ENCODE assay signal across 12 mouse cellular contexts in genomic region chr11:7039722-7040121, GRCm38 (mm10). TPM values are rescaled to one million over a fixed set of nuclear protein-coding genes. Genes with fewer than 3 reads are reported as not detected.
"Had no signal": no experiment of that assay in that cellular context is flagged by ENCODE, and none has a peak within 500 bp of the region (broad histone marks: within the 10 kb centered on the region; RNA-seq: fewer than 3 reads in every experiment).

No protein-coding gene starts in this region.

- DNase-seq: kidney, adult 8-10 months; kidney, postnatal 36 days; layer of hippocampus, adult 9-11 months; layer of hippocampus, postnatal 36 days; retina, postnatal 1 day; thymus, postnatal 36 days had no signal

- H3K27me3 ChIP-seq: liver, embryonic 12.5 days; midbrain, embryonic 12.5 days; neural tube, embryonic 13.5 days had no signal

- ATAC-seq: liver, embryonic 12.5 days; midbrain, embryonic 16.5 days had no signal

- H3K27ac ChIP-seq: limb, embryonic 15.5 days; liver, embryonic 12.5 days; midbrain, embryonic 12.5 days; neural tube, embryonic 13.5 days had no signal

- H3K4me3 ChIP-seq: limb, embryonic 15.5 days; liver, embryonic 12.5 days; midbrain, embryonic 12.5 days; neural tube, embryonic 13.5 days had no signal

- H3K9me3 ChIP-seq: limb, embryonic 15.5 days; liver, embryonic 12.5 days; midbrain, embryonic 12.5 days; neural tube, embryonic 13.5 days had no signal

- H3K4me2 ChIP-seq: limb, embryonic 15.5 days; liver, embryonic 12.5 days; midbrain, embryonic 12.5 days; neural tube, embryonic 13.5 days had no signal

- H3K9ac ChIP-seq: limb, embryonic 15.5 days; liver, embryonic 12.5 days; midbrain, embryonic 12.5 days; neural tube, embryonic 13.5 days had no signal

- H3K36me3 ChIP-seq: limb, embryonic 15.5 days; liver, embryonic 12.5 days; midbrain, embryonic 12.5 days; neural tube, embryonic 13.5 days had no signal

- H3K4me1 ChIP-seq: limb, embryonic 15.5 days; liver, embryonic 12.5 days; midbrain, embryonic 12.5 days; neural tube, embryonic 13.5 days had no signal

RNA-seq across cellular contexts. Expression of gene Adcy1, which starts 23.6 kb away (rescaled TPM):
- total RNA-seq: megakaryocyte-erythroid progenitor cell, adult 5-6 weeks had no signal
